Mouse (Mus musculus) MEL (cell line): Measurements from ENCODE around the gene March2. TPM values are rescaled to one million over a fixed set of nuclear protein-coding genes. Genes with fewer than 3 reads are reported as not detected.

Source experiments
- DNase-seq: peaks from one replicate; pipeline ENCODE4 v3.0.0; 2011; ENCODE audit warnings: low read depth, low spot score
- H3K27ac ChIP-seq: 2 replicates; pipeline ENCODE4 v1.5.1; 2012; ENCODE audit warnings: low read depth, mild to moderate bottlenecking, control low read depth, low read length, moderate library complexity; ENCODE audit not compliant: control insufficient read depth
- H3K27me3 ChIP-seq, 2 experiments: fragments of 150-350 bp in 1 of 2; sonication (generic) in 1 of 2; 2 replicates each; pipeline ENCODE4 v1.6.1; 2012; ENCODE audit warnings: low read length in 2 of 2, mild to moderate bottlenecking in 2 of 2, improper control_type of control experiment in 1 of 2, moderate library complexity in 1 of 2; ENCODE audit not compliant: insufficient read depth in 2 of 2, control insufficient read depth in 1 of 2
- H3K36me3 ChIP-seq, 2 experiments: 2 replicates each; pipeline ENCODE4 v1.6.1; 2012 to 2014; ENCODE audit warnings: low read length in 2 of 2, improper control_type of control experiment in 1 of 2, inconsistent platforms in 1 of 2, mild to moderate bottlenecking in 1 of 2; ENCODE audit not compliant: insufficient read depth in 2 of 2, control insufficient read depth in 1 of 2
- H3K4me1 ChIP-seq, 2 experiments: fragments of 150-350 bp in 1 of 2; sonication (generic) in 1 of 2; 2 replicates each; pipeline ENCODE4 v1.6.1; 2012; ENCODE audit warnings: low read length in 2 of 2, improper control_type of control experiment in 1 of 2, mild to moderate bottlenecking in 1 of 2; ENCODE audit not compliant: insufficient read depth in 2 of 2, control insufficient read depth in 1 of 2
- H3K4me3 ChIP-seq, 2 experiments: fragments of 150-350 bp in 1 of 2; sonication (generic) in 1 of 2; 2 replicates each; pipeline ENCODE4 v1.5.1; 2012; ENCODE audit warnings: low read depth in 2 of 2, low read length in 2 of 2, mild to moderate bottlenecking in 2 of 2, moderate library complexity in 2 of 2, control low read depth in 1 of 2, improper control_type of control experiment in 1 of 2; ENCODE audit not compliant: control insufficient read depth in 1 of 2, insufficient read depth in 1 of 2
- H3K79me2 ChIP-seq: 2 replicates; pipeline ENCODE4 v1.6.1; 2012; ENCODE audit warnings: mild to moderate bottlenecking, low read length, moderate library complexity; ENCODE audit not compliant: control insufficient read depth, poor library complexity, insufficient read depth
- H3K9ac ChIP-seq: 2 replicates; pipeline ENCODE4 v1.6.1; 2012; ENCODE audit warnings: low read depth, mild to moderate bottlenecking, control low read depth, low read length, moderate library complexity; ENCODE audit not compliant: control insufficient read depth, poor library complexity, severe bottlenecking
- H3K9me3 ChIP-seq: fragments of 150-350 bp; sonication (generic); replicated peaks from 2 replicates; pipeline ENCODE4 v1.6.1; 2012; ENCODE audit warnings: mild to moderate bottlenecking, low read length, improper control_type of control experiment, moderate library complexity; ENCODE audit not compliant: insufficient read depth
- BHLHE40 ChIP-seq: IDR thresholded peaks from 2 replicates; pipeline ENCODE4 v1.6.1; 2012; ENCODE audit warnings: low read depth, mild to moderate bottlenecking, inconsistent platforms, low read length, improper control_type of control experiment, borderline replicate concordance
- CHD1 ChIP-seq: IDR thresholded peaks from 2 replicates; pipeline ENCODE4 v1.6.1; 2012; ENCODE audit warnings: low read depth, mild to moderate bottlenecking, inconsistent platforms, low read length, improper control_type of control experiment
- CHD2 ChIP-seq: IDR thresholded peaks from 2 replicates; pipeline ENCODE4 v1.6.1; 2011; ENCODE audit warnings: low read length, improper control_type of control experiment
- CTCF ChIP-seq, 3 experiments: IDR thresholded peaks in 2 of 3; conservative IDR thresholded peaks in 1 of 3; 2 replicates each; pipeline ENCODE4 v1.5.1; 2011 to 2012; ENCODE audit warnings: low read length in 3 of 3, low read depth in 2 of 3, mild to moderate bottlenecking in 2 of 3, improper control_type of control experiment in 1 of 3, inconsistent platforms in 1 of 3, mixed read lengths in 1 of 3, moderate library complexity in 1 of 3; ENCODE audit not compliant: control insufficient read depth in 1 of 3, insufficient read depth in 1 of 3, poor library complexity in 1 of 3, severe bottlenecking in 1 of 3
- ELF1 ChIP-seq: IDR thresholded peaks from 2 replicates; pipeline ENCODE4 v1.6.1; 2014; ENCODE audit warnings: low read depth, mild to moderate bottlenecking, inconsistent platforms, low read length, improper control_type of control experiment, moderate library complexity
- EP300 ChIP-seq, 2 experiments: IDR thresholded peaks; 2 replicates each; pipeline ENCODE4 v1.6.1; 2011; ENCODE audit warnings: improper control_type of control experiment in 2 of 2, low read length in 2 of 2, low read depth in 1 of 2, mild to moderate bottlenecking in 1 of 2
- HCFC1 ChIP-seq: IDR thresholded peaks from 2 replicates; pipeline ENCODE4 v1.6.1; 2012; ENCODE audit warnings: low read depth, mild to moderate bottlenecking, inconsistent platforms, low read length, improper control_type of control experiment, moderate library complexity
- JUND ChIP-seq: IDR thresholded peaks from 2 replicates; pipeline ENCODE4 v1.6.1; 2011; ENCODE audit warnings: low read depth, mild to moderate bottlenecking, improper control_type of control experiment, low read length
- MAFK ChIP-seq: IDR thresholded peaks from 2 replicates; pipeline ENCODE4 v1.6.1; 2011; ENCODE audit warnings: low read depth, mild to moderate bottlenecking, low read length, improper control_type of control experiment, borderline replicate concordance
- MAX ChIP-seq: IDR thresholded peaks from 2 replicates; pipeline ENCODE4 v1.6.1; 2011; ENCODE audit warnings: low read length, improper control_type of control experiment
- MEF2A ChIP-seq: IDR thresholded peaks from 2 replicates; pipeline ENCODE4 v1.6.1; 2014; ENCODE audit warnings: low read depth, mild to moderate bottlenecking, inconsistent platforms, low read length, improper control_type of control experiment; ENCODE audit not compliant: poor library complexity, insufficient replicate concordance, severe bottlenecking; ENCODE audit errors: extremely low read depth
- MYB ChIP-seq: IDR thresholded peaks from 2 replicates; pipeline ENCODE4 v1.6.1; 2011; ENCODE audit warnings: mild to moderate bottlenecking, low read depth, low read length, improper control_type of control experiment
- MYC ChIP-seq: IDR thresholded peaks from 2 replicates; pipeline ENCODE4 v1.6.1; 2011; ENCODE audit warnings: low read depth, mild to moderate bottlenecking, low read length, improper control_type of control experiment, moderate library complexity
- POLR2A ChIP-seq, 2 experiments: IDR thresholded peaks; 2 replicates each; pipeline ENCODE4 v1.6.1; 2011 to 2012; ENCODE audit warnings: low read length in 2 of 2, mild to moderate bottlenecking in 2 of 2, control low read depth in 1 of 2, improper control_type of control experiment in 1 of 2, low read depth in 1 of 2, moderate library complexity in 1 of 2; ENCODE audit not compliant: control insufficient read depth in 1 of 2, insufficient read depth in 1 of 2, poor library complexity in 1 of 2
- POLR2AphosphoS2 ChIP-seq: IDR thresholded peaks from 2 replicates; pipeline ENCODE4 v1.6.1; 2011; ENCODE audit warnings: low read length, improper control_type of control experiment
- RAD21 ChIP-seq: IDR thresholded peaks from 2 replicates; pipeline ENCODE4 v1.6.1; 2011; ENCODE audit warnings: mild to moderate bottlenecking, low read depth, low read length, improper control_type of control experiment
- RCOR1 ChIP-seq: IDR thresholded peaks from 2 replicates; pipeline ENCODE4 v1.6.1; 2012; ENCODE audit warnings: low read depth, mild to moderate bottlenecking, inconsistent platforms, low read length, improper control_type of control experiment
- SIN3A ChIP-seq: IDR thresholded peaks from 2 replicates; pipeline ENCODE4 v1.6.1; 2012; ENCODE audit warnings: low read length, improper control_type of control experiment, inconsistent platforms
- SMC3 ChIP-seq: IDR thresholded peaks from 2 replicates; pipeline ENCODE4 v1.6.1; 2011; ENCODE audit warnings: low read depth, low read length, improper control_type of control experiment
- TAL1 ChIP-seq: IDR thresholded peaks from 2 replicates; pipeline ENCODE4 v1.6.1; 2012; ENCODE audit warnings: mild to moderate bottlenecking, inconsistent platforms, low read length, moderate library complexity, mixed read lengths
- TCF12 ChIP-seq: IDR thresholded peaks from 2 replicates; pipeline ENCODE4 v1.6.1; 2014; ENCODE audit warnings: low read depth, mild to moderate bottlenecking, inconsistent platforms, low read length, improper control_type of control experiment, moderate library complexity
- UBTF ChIP-seq: IDR thresholded peaks from 2 replicates; pipeline ENCODE4 v1.6.1; 2012; ENCODE audit warnings: low read depth, mild to moderate bottlenecking, inconsistent platforms, low read length, improper control_type of control experiment, moderate library complexity, borderline replicate concordance; ENCODE audit not compliant: insufficient read depth
- USF1 ChIP-seq: IDR thresholded peaks from 2 replicates; pipeline ENCODE4 v1.6.1; 2014; ENCODE audit warnings: low read depth, mild to moderate bottlenecking, inconsistent platforms, low read length, improper control_type of control experiment, moderate library complexity
- USF2 ChIP-seq, 2 experiments: IDR thresholded peaks; 2 replicates each; pipeline ENCODE4 v1.6.1; 2011 to 2012; ENCODE audit warnings: improper control_type of control experiment in 2 of 2, low read length in 2 of 2, borderline replicate concordance in 1 of 2, inconsistent platforms in 1 of 2, low read depth in 1 of 2, mild to moderate bottlenecking in 1 of 2; ENCODE audit not compliant: insufficient read depth in 1 of 2
- ZC3H11A ChIP-seq: IDR thresholded peaks from 2 replicates; pipeline ENCODE4 v1.6.1; 2012; ENCODE audit warnings: low read depth, mild to moderate bottlenecking, inconsistent platforms, low read length, improper control_type of control experiment
- ZMIZ1 ChIP-seq: IDR thresholded peaks from 2 replicates; pipeline ENCODE4 v1.6.1; 2012; ENCODE audit warnings: low read depth, mild to moderate bottlenecking, inconsistent platforms, low read length, improper control_type of control experiment, moderate library complexity
- ZNF384 ChIP-seq: IDR thresholded peaks from 2 replicates; pipeline ENCODE4 v1.6.1; 2012; ENCODE audit warnings: low read depth, mild to moderate bottlenecking, inconsistent platforms, low read length, improper control_type of control experiment
- polyA plus RNA-seq, 2 experiments: library from polyadenylated mRNA; stranded (reverse) in 1 of 2; unstranded in 1 of 2; fragments of >175 nt in 1 of 2; fragments of >200 nt in 1 of 2; gene quantifications; 2 replicates each; pipeline versions ENCODE4 v1.2.1 to v1.2.4; 2012; ENCODE audit warnings: low replicate concordance in 2 of 2, low read depth in 1 of 2; ENCODE audit not compliant: insufficient read length in 2 of 2, insufficient read depth in 1 of 2, missing spikeins in 1 of 2
- total RNA-seq: library from RNA; depleted of rRNA; stranded (reverse); fragments of 300-350 nt; gene quantifications from 2 replicates; pipeline ENCODE4 v1.2.3, GENCODE M21; 2012

The March2 gene
- total and polyA plus RNA-seq, 3 experiments = 10.9 to 18.8 TPM; not detected in 1

DNA sequence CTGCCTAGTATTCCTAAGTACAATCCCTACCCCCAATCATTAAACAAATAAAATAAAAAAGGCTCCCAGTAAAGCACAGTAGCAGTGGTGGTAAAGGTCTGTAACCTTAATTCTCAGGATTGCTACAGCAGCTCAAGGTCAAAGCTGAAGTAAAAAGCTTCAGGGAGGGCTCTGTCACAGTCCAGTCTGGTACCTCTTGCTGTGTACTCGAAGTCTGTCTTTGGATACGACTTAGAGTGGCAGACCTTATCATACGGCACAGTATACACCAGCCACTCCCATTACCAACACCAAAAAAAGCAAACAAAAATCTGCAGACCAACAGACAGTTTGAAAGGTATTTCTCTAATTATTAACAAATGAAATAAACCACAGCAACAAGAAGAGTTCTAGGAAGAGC is 51.7 kb downstream of the March2 start:
- peaks cover 33% of the 10 kb centered on the region for H3K79me2 ChIP-seq
- no peak overlapping the region for H3K4me3 ChIP-seq
- no peaks in the 10 kb centered on the region for H3K27me3 ChIP-seq
- H3K4me1 ChIP-seq = no peaks in the 10 kb centered on the region
- TF ChIP-seq EP300 (IDR thresholded peaks at IDR 0.05; ENCODE audit: low read depth in 1 of 2, low read length in 2 of 2) (no peak), CHD2 (no peak), BHLHE40 (no peak), TCF12 (no peak), UBTF (no peak), JUND (no peak), USF1 (no peak), RAD21 (no peak), SMC3 (no peak), MAX (no peak), POLR2AphosphoS2 (no peak), ZMIZ1 (no peak), USF2 (IDR thresholded peaks at IDR 0.05; ENCODE audit: borderline replicate concordance in 1 of 2, insufficient read depth in 1 of 2, low read depth in 1 of 2, low read length in 2 of 2) (no peak), MEF2A (no peak), MAFK (no peak), ZC3H11A (no peak)
- no peak overlapping the region for H3K27ac ChIP-seq
- no peaks in the 10 kb centered on the region for H3K9me3 ChIP-seq
- no peak overlapping the region for H3K9ac ChIP-seq
- H3K36me3 ChIP-seq = peaks cover 11 to 60% of the 10 kb centered on the region in 2 experiments
- DNase-seq = no peak

DNA sequence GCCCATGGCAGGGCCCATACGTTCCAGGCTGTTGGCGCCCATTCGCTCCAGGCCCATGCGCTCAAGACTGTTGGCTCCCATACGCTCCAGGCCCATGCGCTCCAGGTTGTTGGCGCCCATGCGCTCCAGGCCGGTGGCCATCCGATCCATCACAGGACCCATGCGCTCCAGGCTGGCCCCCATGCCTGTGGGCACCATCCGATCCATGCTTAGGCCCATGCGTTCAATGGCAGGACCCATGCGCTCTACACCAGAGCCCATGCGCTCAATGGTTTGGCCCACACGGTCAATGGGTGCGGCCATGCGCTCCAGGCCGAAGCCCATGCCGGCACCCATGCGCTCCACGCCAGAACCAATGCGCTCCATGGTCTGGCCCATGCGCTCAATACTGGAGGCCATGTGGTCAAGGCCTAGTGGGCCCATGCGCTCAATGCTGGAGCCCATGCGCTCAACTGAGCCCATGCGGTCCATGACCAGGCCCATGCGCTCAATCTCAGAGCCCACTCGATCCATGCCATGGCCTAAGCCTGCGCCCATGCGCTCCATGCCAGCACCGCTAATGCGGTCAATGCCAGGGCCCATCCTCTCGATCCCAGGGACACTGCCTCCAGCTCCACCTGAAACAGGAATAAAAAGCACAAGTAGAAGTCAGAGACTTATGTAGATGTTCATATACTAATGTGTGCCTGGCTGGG is 68.5 kb downstream of the March2 start:
- Histone ChIP-seq H3K27ac (no peak overlapping the region), H3K4me3 (no peak overlapping the region), H3K9ac (no peak overlapping the region), H3K4me1 (no peaks in the 10 kb centered on the region), H3K27me3 (no peaks in the 10 kb centered on the region), H3K9me3 (no peaks in the 10 kb centered on the region), H3K36me3 (peaks cover 0 to 43% of the 10 kb centered on the region in 2 experiments; a peak in 2 of 4 replicates), H3K79me2 (no peaks in the 10 kb centered on the region)
- TF ChIP-seq POLR2A (IDR thresholded peaks at IDR 0.05; ENCODE audit: control insufficient read depth in 1 of 2, insufficient read depth in 1 of 2, low read depth in 1 of 2, low read length in 2 of 2, poor library complexity in 1 of 2) = no peak
- TF ChIP-seq CHD1 = no peak
- no peak for TF ChIP-seq RAD21
- TF ChIP-seq MAX = no peak
- no peak for TF ChIP-seq USF2 (IDR thresholded peaks at IDR 0.05; ENCODE audit: borderline replicate concordance in 1 of 2, insufficient read depth in 1 of 2, low read depth in 1 of 2, low read length in 2 of 2)
- no peak for TF ChIP-seq RCOR1
- TF ChIP-seq TAL1 = no peak
- TF ChIP-seq SIN3A = no peak
- no peak for TF ChIP-seq CTCF (IDR thresholded peaks at IDR 0.05 in 2 of 3, conservative IDR thresholded peaks at IDR 0.05 in 1 of 3; ENCODE audit: control insufficient read depth in 1 of 3, insufficient read depth in 1 of 3, low read depth in 2 of 3, low read length in 3 of 3, poor library complexity in 1 of 3, severe bottlenecking in 1 of 3)
- no peak for TF ChIP-seq HCFC1
- TF ChIP-seq MYB = no peak
- no peak for TF ChIP-seq ZNF384
- no peak for TF ChIP-seq MYC
- no peak for TF ChIP-seq ELF1
- no peak for DNase-seq
